Mouse (Mus musculus) liver, adult 2 months (tissue): ENCODE data around the gene Marc2.

ENCODE experiments used
- CTCF ChIP-seq: fragments of 200-500 bp; IDR thresholded peaks from 2 replicates; pipeline ENCODE4 v1.5.1; 2011; ENCODE audit warnings: low read depth, low read length, control low read depth
- POLR2A ChIP-seq: fragments of 200-500 bp; IDR thresholded peaks from 2 replicates; pipeline ENCODE4 v1.6.1; 2011; ENCODE audit warnings: low read length, control low read depth; ENCODE audit not compliant: insufficient read depth; ENCODE audit errors: extremely low read depth

GRCm38 (mm10) chr1:184832211-184832610 is 14.0 kb downstream of the Marc2 start:
- peak; percentile 71; the same call in 1 of the 2 replicates for TF ChIP-seq CTCF
- no peak for TF ChIP-seq POLR2A
